Mouse (Mus musculus): Measurements from ENCODE around the gene Thbs4. TPM values are rescaled to one million over a fixed set of nuclear protein-coding genes. Genes with fewer than 3 reads are reported as not detected.

Thbs4 gene
- polyA plus RNA-seq, 1 experiment from 2014 or later, result 4.8 TPM

- 80% methylated on average over 7 of the region's 7 CpGs for WGBS
- Histone ChIP-seq H3K27ac (ENCODE audit: low read length) (no peak overlapping the region), H3K4me2 (replicated peaks; ENCODE audit: low read depth, low read length) (no peak overlapping the region), H3K36me3 (ENCODE audit: control insufficient read depth, insufficient read depth, low read length) (no peaks in the 10 kb centered on the region), H3K9me3 (ENCODE audit: control insufficient read depth, low read depth, low read length) (no peaks in the 10 kb centered on the region), H3K4me1 (ENCODE audit: control insufficient read depth, insufficient read depth, low read length) (no peaks in the 10 kb centered on the region), H3K4me3 (ENCODE audit: low read depth, low read length) (no peak overlapping the region), H3K9ac (replicated peaks; ENCODE audit: low read depth, low read length) (no peak overlapping the region), H3K27me3 (ENCODE audit: control insufficient read depth, insufficient read depth, low read length) (no peaks in the 10 kb centered on the region)
- ATAC-seq (ENCODE audit: insufficient number of reproducible peaks, insufficient read depth, low FRiP score, low read depth), result no peak
Measured at GRCm38 (mm10) chr13:92755036-92755435, 39.6 kb downstream of the Thbs4 start.

GRCm38 (mm10) chr13:92753676-92754075, 40.9 kb downstream of the Thbs4 start:
- ATAC-seq (ENCODE audit: insufficient number of reproducible peaks, insufficient read depth, low FRiP score, low read depth), result no peak
- Histone ChIP-seq H3K9me3 (ENCODE audit: control insufficient read depth, low read depth, low read length) (no peaks in the 10 kb centered on the region), H3K27ac (ENCODE audit: low read length) (no peak overlapping the region), H3K27me3 (ENCODE audit: control insufficient read depth, insufficient read depth, low read length) (no peaks in the 10 kb centered on the region), H3K9ac (replicated peaks; ENCODE audit: low read depth, low read length) (no peak overlapping the region), H3K36me3 (ENCODE audit: control insufficient read depth, insufficient read depth, low read length) (no peaks in the 10 kb centered on the region), H3K4me3 (ENCODE audit: low read depth, low read length) (no peak overlapping the region), H3K4me2 (replicated peaks; ENCODE audit: low read depth, low read length) (no peak overlapping the region), H3K4me1 (ENCODE audit: control insufficient read depth, insufficient read depth, low read length) (no peaks in the 10 kb centered on the region)
- WGBS, result 88% methylated on average over 8 of the region's 8 CpGs

- H3K4me3 ChIP-seq (ENCODE audit: low read depth, low read length), result no peak overlapping the region
- H3K9me3 ChIP-seq (ENCODE audit: control insufficient read depth, low read depth, low read length), result no peaks in the 10 kb centered on the region
- H3K9ac ChIP-seq (replicated peaks; ENCODE audit: low read depth, low read length), result no peak overlapping the region
- 63% methylated on average over 21 of the region's 21 CpGs for WGBS
- no peak overlapping the region; the same call in 1 of the 2 replicates for H3K27ac ChIP-seq (ENCODE audit: low read length)
- no peaks in the 10 kb centered on the region for H3K36me3 ChIP-seq (ENCODE audit: control insufficient read depth, insufficient read depth, low read length)
- H3K4me2 ChIP-seq (replicated peaks; ENCODE audit: low read depth, low read length), result no peak overlapping the region
- peak; percentile 66; the same call in 1 of the 2 replicates for ATAC-seq (ENCODE audit: insufficient number of reproducible peaks, insufficient read depth, low FRiP score, low read depth)
- H3K4me1 ChIP-seq (ENCODE audit: control insufficient read depth, insufficient read depth, low read length), result no peaks in the 10 kb centered on the region
- H3K27me3 ChIP-seq (ENCODE audit: control insufficient read depth, insufficient read depth, low read length), result no peaks in the 10 kb centered on the region
Measured at GRCm38 (mm10) chr13:92751726-92752565, 42.7 kb downstream of the Thbs4 start.

GRCm38 (mm10) chr13:92750976-92751518, 43.6 kb downstream of the Thbs4 start:
- Histone ChIP-seq H3K27ac (ENCODE audit: low read length) (no peak overlapping the region), H3K4me1 (ENCODE audit: control insufficient read depth, insufficient read depth, low read length) (no peaks in the 10 kb centered on the region), H3K4me2 (replicated peaks; ENCODE audit: low read depth, low read length) (no peak overlapping the region), H3K27me3 (ENCODE audit: control insufficient read depth, insufficient read depth, low read length) (no peaks in the 10 kb centered on the region), H3K9ac (replicated peaks; ENCODE audit: low read depth, low read length) (no peak overlapping the region), H3K36me3 (ENCODE audit: control insufficient read depth, insufficient read depth, low read length) (no peaks in the 10 kb centered on the region), H3K9me3 (ENCODE audit: control insufficient read depth, low read depth, low read length) (no peaks in the 10 kb centered on the region), H3K4me3 (ENCODE audit: low read depth, low read length) (no peak overlapping the region)
- ATAC-seq (ENCODE audit: insufficient number of reproducible peaks, insufficient read depth, low FRiP score, low read depth), result peak; percentile 51; the same call in 1 of the 2 replicates
- 18% methylated on average over 7 of the region's 7 CpGs for WGBS

GRCm38 (mm10) chr13:92743337-92743736, 51.3 kb downstream of the Thbs4 start:
- no peaks in the 10 kb centered on the region for H3K27me3 ChIP-seq (ENCODE audit: control insufficient read depth, insufficient read depth, low read length)
- H3K4me1 ChIP-seq (ENCODE audit: control insufficient read depth, insufficient read depth, low read length), result no peaks in the 10 kb centered on the region
- no peak overlapping the region for H3K9ac ChIP-seq (replicated peaks; ENCODE audit: low read depth, low read length)
- H3K27ac ChIP-seq (ENCODE audit: low read length), result no peak overlapping the region
- H3K4me3 ChIP-seq (ENCODE audit: low read depth, low read length), result no peak overlapping the region
- H3K4me2 ChIP-seq (replicated peaks; ENCODE audit: low read depth, low read length), result no peak overlapping the region
- ATAC-seq (ENCODE audit: insufficient number of reproducible peaks, insufficient read depth, low FRiP score, low read depth), result peak; percentile 55; the same call in 1 of the 2 replicates
- no peaks in the 10 kb centered on the region for H3K36me3 ChIP-seq (ENCODE audit: control insufficient read depth, insufficient read depth, low read length)
- WGBS, result 78% methylated on average over 5 of the region's 5 CpGs
- no peaks in the 10 kb centered on the region for H3K9me3 ChIP-seq (ENCODE audit: control insufficient read depth, low read depth, low read length)

- no peak for ATAC-seq (ENCODE audit: insufficient number of reproducible peaks, insufficient read depth, low FRiP score, low read depth)
- Histone ChIP-seq H3K9me3 (ENCODE audit: control insufficient read depth, low read depth, low read length) (no peaks in the 10 kb centered on the region), H3K27ac (ENCODE audit: low read length) (no peak overlapping the region), H3K4me3 (ENCODE audit: low read depth, low read length) (no peak overlapping the region), H3K36me3 (ENCODE audit: control insufficient read depth, insufficient read depth, low read length) (no peaks in the 10 kb centered on the region), H3K4me2 (replicated peaks; ENCODE audit: low read depth, low read length) (no peak overlapping the region), H3K27me3 (ENCODE audit: control insufficient read depth, insufficient read depth, low read length) (no peaks in the 10 kb centered on the region), H3K9ac (replicated peaks; ENCODE audit: low read depth, low read length) (no peak overlapping the region), H3K4me1 (ENCODE audit: control insufficient read depth, insufficient read depth, low read length) (no peaks in the 10 kb centered on the region)
- WGBS, result 89% methylated on average over 4 of the region's 4 CpGs
Measured at GRCm38 (mm10) chr13:92742886-92743285, 51.7 kb downstream of the Thbs4 start.

- Histone ChIP-seq H3K4me3 (ENCODE audit: low read depth, low read length) (no peak overlapping the region), H3K27me3 (ENCODE audit: control insufficient read depth, insufficient read depth, low read length) (no peaks in the 10 kb centered on the region), H3K4me2 (replicated peaks; ENCODE audit: low read depth, low read length) (no peak overlapping the region), H3K27ac (ENCODE audit: low read length) (no peak overlapping the region), H3K4me1 (ENCODE audit: control insufficient read depth, insufficient read depth, low read length) (no peaks in the 10 kb centered on the region), H3K9me3 (ENCODE audit: control insufficient read depth, low read depth, low read length) (no peaks in the 10 kb centered on the region), H3K9ac (replicated peaks; ENCODE audit: low read depth, low read length) (no peak overlapping the region), H3K36me3 (ENCODE audit: control insufficient read depth, insufficient read depth, low read length) (no peaks in the 10 kb centered on the region)
- 6% methylated on average over 2 of the region's 2 CpGs for whole genome bisulfite sequencing
- peak; percentile 55; the same call in 1 of the 2 replicates for ATAC-seq (ENCODE audit: insufficient number of reproducible peaks, insufficient read depth, low FRiP score, low read depth)
Measured at GRCm38 (mm10) chr13:92740671-92741270, 53.8 kb downstream of the Thbs4 start.

- Histone ChIP-seq H3K9me3 (ENCODE audit: control insufficient read depth, low read depth, low read length) (no peaks in the 10 kb centered on the region), H3K27ac (ENCODE audit: low read length) (no peak overlapping the region), H3K4me1 (ENCODE audit: control insufficient read depth, insufficient read depth, low read length) (no peaks in the 10 kb centered on the region), H3K4me2 (replicated peaks; ENCODE audit: low read depth, low read length) (no peak overlapping the region), H3K27me3 (ENCODE audit: control insufficient read depth, insufficient read depth, low read length) (no peaks in the 10 kb centered on the region), H3K4me3 (ENCODE audit: low read depth, low read length) (no peak overlapping the region), H3K36me3 (ENCODE audit: control insufficient read depth, insufficient read depth, low read length) (no peaks in the 10 kb centered on the region), H3K9ac (replicated peaks; ENCODE audit: low read depth, low read length) (no peak overlapping the region)
- 91% methylated on average over 3 of the region's 3 CpGs for WGBS
- no peak for ATAC-seq (ENCODE audit: insufficient number of reproducible peaks, insufficient read depth, low FRiP score, low read depth)
Measured at GRCm38 (mm10) chr13:92739858-92740257, 54.8 kb downstream of the Thbs4 start.
